Mouse (Mus musculus) liver, adult 2 months (tissue): ENCODE measurements at regions not wholly inside any gene's neighbourhood (a gene's known extent, or its start where the extent isn't known, plus 50 kb on each side); places are given as distances from the start of the nearest gene placed in this dataset.

Source experiments
- CTCF ChIP-seq: fragments of 200-500 bp; IDR thresholded peaks from 2 replicates; pipeline ENCODE4 v1.5.1; 2011; ENCODE audit warnings: low read depth, low read length, control low read depth
- POLR2A ChIP-seq: fragments of 200-500 bp; IDR thresholded peaks from 2 replicates; pipeline ENCODE4 v1.6.1; 2011; ENCODE audit warnings: low read length, control low read depth; ENCODE audit not compliant: insufficient read depth; ENCODE audit errors: extremely low read depth

GRCm38 (mm10) chr10:51284538-51284937, 195.9 kb upstream of the Gm49339 start:
- TF ChIP-seq CTCF (no peak), POLR2A (no peak)
